Mouse (Mus musculus): Measurements from ENCODE around the gene Zfp710. TPM values are rescaled to one million over a fixed set of nuclear protein-coding genes. Genes with fewer than 3 reads are reported as not detected.

The Zfp710 gene
- total RNA-seq, 2 experiments from 2014 or later, result 14.2 to 15.5 TPM

Other genes starting within 250 kb of the Zfp710 start
- not detected for gene Mesp1, start 231.0 kb upstream of the Zfp710 start, total RNA-seq (2021)
- gene Mesp2, start 214.1 kb upstream of the Zfp710 start, total RNA-seq (2021), result under 1 TPM; 0.26 to 0.79 TPM
- gene Anpep, start 163.8 kb upstream of the Zfp710 start, total RNA-seq (2021), result 10 to 100 TPM in 1 of 2 experiments, 1 to 10 TPM in 1; 9.2 to 10.8 TPM
- 10 to 100 TPM; 25.8 to 30.7 TPM for gene Ap3s2, start 104.2 kb upstream of the Zfp710 start, total RNA-seq (2021)
- 10 to 100 TPM; 15.2 to 21.2 TPM for gene Arpin, start 89.5 kb upstream of the Zfp710 start, total RNA-seq (2021)
- gene Idh2, start 90.6 kb downstream of the Zfp710 start, total RNA-seq (2021), result 100 to 1,000 TPM; 148 to 188 TPM
- 10 to 100 TPM; 47.3 to 57.2 TPM for gene Sema4b, start 162.0 kb downstream of the Zfp710 start, total RNA-seq (2021)
- gene Cib1, start 208.0 kb downstream of the Zfp710 start, total RNA-seq (2021), result 10 to 100 TPM; 65.1 to 70.1 TPM
- gene Gdpgp1, start 208.1 kb downstream of the Zfp710 start, total RNA-seq (2021), result 1 to 10 TPM; 3.8 to 3.9 TPM
- under 1 TPM; 0.59 to 0.83 TPM for gene Ttll13, start 221.6 kb downstream of the Zfp710 start, total RNA-seq (2021)
- gene Ngrn, start 236.4 kb downstream of the Zfp710 start, total RNA-seq (2021), result 10 to 100 TPM; 43.1 to 58.6 TPM
- 10 to 100 TPM; 19.1 to 31.5 TPM for gene Vps33b, start 244.8 kb downstream of the Zfp710 start, total RNA-seq (2021)

Measured in adrenal gland, postnatal 36 days (tissue).